Mouse (Mus musculus) G1E (cell line): ENCODE measurements around the gene B4galt5.

Experiments
- CTCF ChIP-seq: IDR thresholded peaks from 2 replicates; pipeline ENCODE4 v1.5.1; 2012; ENCODE audit warnings: low read depth, low read length, inconsistent platforms, mixed read lengths
- GATA1 ChIP-seq: IDR thresholded peaks from 2 replicates; pipeline ENCODE4 v1.6.1; 2012; ENCODE audit warnings: borderline replicate concordance, low read length, inconsistent platforms, mixed read lengths
- GATA2 ChIP-seq: IDR thresholded peaks from 2 replicates; pipeline ENCODE4 v1.6.1; 2012; ENCODE audit warnings: low read depth, low read length, inconsistent platforms, borderline replicate concordance

DNA sequence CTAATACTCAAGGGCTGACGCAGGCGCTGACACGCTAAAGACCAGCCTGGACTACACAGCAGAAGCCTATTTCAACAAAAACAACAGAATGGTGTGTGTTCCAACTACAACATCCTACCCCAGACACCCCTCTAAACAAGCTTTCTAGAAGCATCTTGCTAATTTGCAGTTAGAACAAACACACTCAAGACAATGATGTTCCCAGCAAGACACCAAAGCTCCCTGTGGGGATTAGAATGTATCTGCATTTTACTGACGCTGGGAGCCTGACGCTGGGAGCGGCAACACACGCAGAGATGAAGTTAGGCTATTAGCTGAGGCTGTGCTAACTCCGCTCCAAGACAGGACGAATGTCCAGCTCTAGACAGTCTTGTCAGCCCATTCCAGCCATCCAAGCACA lies 22.4 kb downstream of the B4galt5 start:
- no peak for TF ChIP-seq GATA1
- no peak for TF ChIP-seq CTCF
- TF ChIP-seq GATA2, result no peak
